Mouse (Mus musculus) heart, embryonic 12.5 days (tissue): ENCODE measurements around the gene Klhl8. TPM values are rescaled to one million over a fixed set of nuclear protein-coding genes. Genes with fewer than 3 reads are reported as not detected.

Experiments
- ATAC-seq: fragments of 200-750 bp; cut with Nextera tagmentation; 2 replicates; pipeline ENCODE4 v1.8.0; 2017; ENCODE audit warnings: moderate TSS enrichment, moderate library complexity; ENCODE audit not compliant: insufficient number of reproducible peaks, low FRiP score
- H3K27ac ChIP-seq: fragments of 300-500 bp; sonication (generic); 2 replicates; pipeline ENCODE4 v1.5.1; 2016; ENCODE audit warnings: mild to moderate bottlenecking, moderate library complexity; ENCODE audit not compliant: poor library complexity, severe bottlenecking
- H3K27me3 ChIP-seq: fragments of 300-500 bp; sonication (generic); replicated peaks from 2 replicates; pipeline ENCODE4 v1.6.1; 2016; ENCODE audit warnings: mild to moderate bottlenecking, moderate library complexity
- H3K36me3 ChIP-seq: fragments of 300-500 bp; sonication (generic); 2 replicates; pipeline ENCODE4 v1.6.1; 2016; ENCODE audit warnings: mild to moderate bottlenecking, moderate library complexity
- H3K4me1 ChIP-seq: fragments of 300-500 bp; sonication (generic); replicated peaks from 2 replicates; pipeline ENCODE4 v1.6.1; 2016; ENCODE audit warnings: mild to moderate bottlenecking
- H3K4me2 ChIP-seq: fragments of 300-500 bp; sonication (generic); 2 replicates; pipeline ENCODE4 v1.6.1; 2016; ENCODE audit warnings: mild to moderate bottlenecking, moderate library complexity
- H3K4me3 ChIP-seq: fragments of 300-500 bp; sonication (generic); 2 replicates; pipeline ENCODE4 v1.5.1; 2016; ENCODE audit warnings: mild to moderate bottlenecking
- H3K9ac ChIP-seq: fragments of 300-500 bp; sonication (generic); 2 replicates; pipeline ENCODE4 v1.6.1; 2016; ENCODE audit warnings: mild to moderate bottlenecking, moderate library complexity
- H3K9me3 ChIP-seq: fragments of 300-500 bp; sonication (generic); replicated peaks from 2 replicates; pipeline ENCODE4 v1.6.1; 2016; ENCODE audit warnings: mild to moderate bottlenecking, moderate library complexity
- WGBS: fragments of 180-500 bp; shearing (Covaris S2); methylation state at CpG from one replicate; pipeline ENCODE4 v1.1.7; 2016; 5-methylcytosine and 5-hydroxymethylcytosine counted together
- polyA plus RNA-seq: library from polyadenylated mRNA; unstranded; fragments of >200 nt; fragmentation: Nextera tagmentation; extraction: Ambion mirVana; gene quantifications from 2 replicates; pipeline ENCODE4 v1.2.1, GENCODE M21; 2016

The Klhl8 gene
- polyA plus RNA-seq, 1 experiment from 2014 or later = 11.3 TPM

- Histone ChIP-seq H3K27me3 (peaks cover 4% of the 10 kb centered on the region; the same call in 1 of the 2 replicates), H3K9ac (no peak overlapping the region), H3K4me3 (no peak overlapping the region), H3K27ac (no peak overlapping the region), H3K4me2 (no peak overlapping the region), H3K9me3 (no peaks in the 10 kb centered on the region), H3K36me3 (no peaks in the 10 kb centered on the region), H3K4me1 (peaks cover 8% of the 10 kb centered on the region; the same call in 1 of the 2 replicates)
- no peak for ATAC-seq
- 56% methylated on average over 11 of the region's 11 CpGs for WGBS
These were observed 3.5 kb upstream of the Klhl8 start for GRCm38 (mm10) chr5:103914335-103915226.

DNA sequence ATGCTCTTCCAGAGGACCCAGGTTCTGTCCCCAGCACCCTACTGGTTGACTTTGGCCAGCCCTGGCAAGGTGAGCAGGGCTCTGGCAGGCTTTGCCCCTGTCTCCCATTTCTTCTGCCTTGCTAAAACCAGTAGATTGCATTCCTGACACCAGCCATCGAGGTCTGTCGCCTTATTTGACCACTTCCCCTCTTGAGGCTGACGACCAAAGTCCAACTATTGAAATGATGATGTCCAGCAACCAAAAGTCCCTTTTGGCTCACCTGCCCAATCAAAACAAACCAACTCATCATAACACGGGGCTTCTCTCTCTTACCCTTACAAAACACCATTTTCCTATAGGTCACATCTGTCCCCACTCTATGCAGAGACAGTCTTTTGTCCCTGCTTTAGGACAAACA is 2.1 kb upstream of the Klhl8 start:
- peaks cover 8% of the 10 kb centered on the region for H3K4me1 ChIP-seq
- no peaks in the 10 kb centered on the region for H3K36me3 ChIP-seq
- H3K27ac ChIP-seq = no peak overlapping the region
- no peak overlapping the region for H3K4me3 ChIP-seq
- no peak overlapping the region for H3K4me2 ChIP-seq
- no peak overlapping the region for H3K9ac ChIP-seq
- H3K27me3 ChIP-seq = peaks cover 4% of the 10 kb centered on the region; the same call in 1 of the 2 replicates
- 60% methylated on average over 4 of the region's 4 CpGs for WGBS
- H3K9me3 ChIP-seq = no peaks in the 10 kb centered on the region
- ATAC-seq = no peak

DNA sequence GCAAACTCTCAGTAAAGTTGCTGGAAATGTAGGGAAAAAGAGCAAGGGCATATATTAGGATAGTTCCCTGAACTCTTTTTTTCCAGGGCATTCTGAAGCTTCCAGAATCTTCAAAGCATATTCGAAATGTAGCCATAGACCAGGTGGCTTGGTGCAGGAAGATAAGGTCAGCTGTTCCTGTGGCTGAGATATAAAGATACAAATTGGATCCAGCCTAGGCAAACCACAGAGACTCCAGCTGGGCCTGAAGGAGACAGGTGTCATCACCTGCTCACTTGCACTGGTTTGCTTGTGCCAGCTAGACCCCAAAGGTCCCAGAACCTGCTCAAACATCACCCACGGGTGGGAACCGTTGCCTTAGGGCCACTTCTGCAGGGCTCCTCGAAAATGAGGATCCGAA is 496 bp upstream of the Klhl8 start:
- no peaks in the 10 kb centered on the region for H3K36me3 ChIP-seq
- H3K27me3 ChIP-seq = peaks cover 4% of the 10 kb centered on the region; the same call in 1 of the 2 replicates
- H3K27ac ChIP-seq = no peak overlapping the region
- no peak overlapping the region for H3K9ac ChIP-seq
- no peaks in the 10 kb centered on the region for H3K9me3 ChIP-seq
- no peak overlapping the region; the same call in 1 of the 2 replicates for H3K4me3 ChIP-seq
- H3K4me2 ChIP-seq = no peak overlapping the region
- H3K4me1 ChIP-seq = peaks cover 8% of the 10 kb centered on the region
- WGBS = 71% methylated on average over 5 of the region's 5 CpGs
- no peak for ATAC-seq

DNA sequence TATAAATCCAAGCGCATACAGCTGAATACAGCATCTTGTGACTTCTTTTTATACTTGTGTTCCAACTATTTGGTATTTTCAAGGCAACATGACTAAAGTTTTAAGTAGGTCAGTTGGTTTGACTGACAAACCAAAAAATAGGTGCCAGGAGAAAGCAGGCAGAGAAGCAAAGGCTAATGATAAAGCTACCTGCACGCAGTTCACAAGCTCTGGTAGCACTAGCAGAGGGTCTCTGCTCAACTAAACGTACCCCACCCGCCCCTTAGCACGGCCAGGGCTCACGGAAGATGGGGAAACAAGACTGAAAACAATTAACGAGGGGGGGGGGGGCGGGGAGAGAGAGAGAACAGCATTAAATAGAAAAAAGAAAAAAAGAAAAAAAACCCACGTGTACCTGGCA is 903 bp downstream of the Klhl8 start:
- Histone ChIP-seq H3K4me3 (peak overlapping the region; percentile 95), H3K9ac (peak overlapping the region; percentile 95; the same call in 1 of the 2 replicates), H3K27me3 (peaks cover 4% of the 10 kb centered on the region; the same call in 1 of the 2 replicates), H3K4me2 (peak overlapping the region; percentile 91), H3K4me1 (peaks cover 8% of the 10 kb centered on the region), H3K36me3 (no peaks in the 10 kb centered on the region), H3K9me3 (no peaks in the 10 kb centered on the region), H3K27ac (no peak overlapping the region)
- WGBS = 14% methylated on average over 8 of the region's 9 CpGs
- no peak for ATAC-seq

GRCm38 (mm10) chr5:103909466-103909865 is 1.6 kb downstream of the Klhl8 start:
- Histone ChIP-seq H3K36me3 (no peaks in the 10 kb centered on the region), H3K4me3 (no peak overlapping the region), H3K27me3 (peaks cover 4% of the 10 kb centered on the region; the same call in 1 of the 2 replicates), H3K9ac (no peak overlapping the region), H3K9me3 (no peaks in the 10 kb centered on the region), H3K4me1 (peaks cover 8% of the 10 kb centered on the region), H3K4me2 (no peak overlapping the region), H3K27ac (no peak overlapping the region)
- 76% methylated on average over 3 of the region's 3 CpGs for WGBS
- no peak for ATAC-seq

GRCm38 (mm10) chr5:103908851-103909250 is 2.2 kb downstream of the Klhl8 start:
- 34% methylated on average over 7 of the region's 7 CpGs for WGBS

DNA sequence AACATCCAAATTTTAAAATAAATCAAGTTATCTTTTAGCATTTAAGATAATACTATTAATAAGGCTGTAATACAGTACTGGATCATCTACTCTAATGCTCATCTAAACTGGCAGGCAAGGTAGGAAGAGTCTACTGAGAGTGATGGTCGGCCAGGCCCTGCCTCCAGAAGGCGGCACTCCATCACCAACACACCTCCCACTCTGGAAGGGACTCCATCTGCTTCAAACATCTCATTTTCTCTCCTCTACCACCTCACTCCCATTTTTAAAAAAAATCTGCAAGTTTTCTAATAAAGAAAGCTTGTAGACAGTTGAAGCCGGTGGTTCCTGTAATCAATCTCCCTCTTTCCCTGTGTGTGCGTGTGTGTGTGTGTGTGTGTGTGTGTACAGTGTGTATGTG is 3.2 kb downstream of the Klhl8 start:
- Histone ChIP-seq H3K4me3 (no peak overlapping the region), H3K27me3 (no peaks in the 10 kb centered on the region; the same call in 1 of the 2 replicates), H3K4me2 (no peak overlapping the region), H3K36me3 (no peaks in the 10 kb centered on the region), H3K27ac (no peak overlapping the region), H3K9me3 (no peaks in the 10 kb centered on the region), H3K9ac (no peak overlapping the region), H3K4me1 (peaks cover 8% of the 10 kb centered on the region)
- ATAC-seq = no peak
- 86% methylated on average over 4 of the region's 4 CpGs for WGBS

More at GRCm38 (mm10) chr5:103908851-103909250, 2.2 kb downstream of the Klhl8 start:
- H3K27ac ChIP-seq = no peak overlapping the region
- H3K36me3 ChIP-seq = no peaks in the 10 kb centered on the region
- no peak overlapping the region for H3K4me3 ChIP-seq
- H3K9ac ChIP-seq = no peak overlapping the region
- H3K4me1 ChIP-seq = peaks cover 8% of the 10 kb centered on the region
- H3K4me2 ChIP-seq = no peak overlapping the region
- H3K27me3 ChIP-seq = peaks cover 4% of the 10 kb centered on the region; the same call in 1 of the 2 replicates
- H3K9me3 ChIP-seq = no peaks in the 10 kb centered on the region
- ATAC-seq = no peak

GRCm38 (mm10) chr5:103906173-103906572 is 4.9 kb downstream of the Klhl8 start:
- no peaks in the 10 kb centered on the region for H3K36me3 ChIP-seq
- no peak for ATAC-seq
- 80% methylated on average over 6 of the region's 6 CpGs for WGBS
- H3K4me2 ChIP-seq = no peak overlapping the region
- no peaks in the 10 kb centered on the region for H3K27me3 ChIP-seq
- H3K9ac ChIP-seq = no peak overlapping the region
- no peaks in the 10 kb centered on the region for H3K9me3 ChIP-seq
- no peak overlapping the region for H3K27ac ChIP-seq
- H3K4me3 ChIP-seq = no peak overlapping the region
- peaks cover 8% of the 10 kb centered on the region for H3K4me1 ChIP-seq

DNA sequence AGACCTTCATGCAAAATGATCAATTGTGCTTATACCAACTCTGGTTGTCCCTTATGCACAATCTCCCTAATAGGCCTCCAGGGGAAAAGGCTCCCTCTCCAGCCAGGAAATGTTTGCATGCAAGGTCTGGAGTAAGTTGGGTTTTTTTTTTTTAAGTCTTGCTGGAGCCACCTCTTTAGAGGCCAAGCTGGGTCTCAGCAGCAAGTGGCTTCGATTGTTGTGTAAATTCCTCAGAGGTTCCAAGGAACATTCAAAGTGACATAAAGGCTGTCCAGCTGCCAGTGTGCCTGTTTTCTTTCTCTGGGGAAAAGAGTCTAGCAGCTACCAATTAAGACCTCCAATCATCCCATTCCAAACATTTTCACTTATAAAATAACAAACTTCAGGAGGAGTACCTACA is 12.7 kb downstream of the Klhl8 start:
- H3K4me2 ChIP-seq = no peak overlapping the region
- WGBS = 33% methylated on average over 1 of the region's 1 CpGs
- ATAC-seq = no peak

DNA sequence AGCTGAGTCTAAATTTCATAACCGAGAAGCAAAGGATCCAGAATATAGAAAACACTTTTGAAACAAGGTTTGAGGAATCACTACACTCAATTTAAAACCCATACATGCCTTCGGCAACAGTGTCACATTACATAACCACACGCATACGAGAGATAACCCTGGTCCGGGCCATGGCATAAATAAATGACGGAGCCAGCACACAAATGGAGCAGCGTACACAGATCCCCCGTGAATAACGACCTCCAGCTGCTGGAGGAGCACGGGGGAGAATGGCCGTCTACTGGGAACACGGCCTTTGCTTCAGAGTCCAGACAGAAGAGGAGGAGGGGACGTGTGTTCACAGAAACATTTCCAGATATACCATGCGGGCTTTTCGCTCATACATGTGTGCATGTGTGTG is 21.3 kb downstream of the Klhl8 start:
- Histone ChIP-seq H3K36me3 (peaks cover 7% of the 10 kb centered on the region; the same call in 1 of the 2 replicates), H3K4me3 (no peak overlapping the region), H3K9me3 (no peaks in the 10 kb centered on the region), H3K4me2 (no peak overlapping the region), H3K9ac (no peak overlapping the region), H3K27me3 (no peaks in the 10 kb centered on the region), H3K27ac (no peak overlapping the region), H3K4me1 (peaks cover 6% of the 10 kb centered on the region)
- WGBS = 80% methylated on average over 15 of the region's 15 CpGs
- ATAC-seq = no peak

More for the DNA sequence above, 12.7 kb downstream of the Klhl8 start:
- no peak overlapping the region for H3K9ac ChIP-seq
- H3K27ac ChIP-seq = no peak overlapping the region
- no peaks in the 10 kb centered on the region for H3K27me3 ChIP-seq
- H3K4me3 ChIP-seq = no peak overlapping the region
- H3K36me3 ChIP-seq = no peaks in the 10 kb centered on the region
- H3K4me1 ChIP-seq = no peaks in the 10 kb centered on the region
- no peaks in the 10 kb centered on the region for H3K9me3 ChIP-seq

GRCm38 (mm10) chr5:103863759-103864158 is 47.3 kb downstream of the Klhl8 start:
- no peak overlapping the region for H3K27ac ChIP-seq
- no peak overlapping the region for H3K4me2 ChIP-seq
- H3K4me3 ChIP-seq = no peak overlapping the region
- no peaks in the 10 kb centered on the region for H3K9me3 ChIP-seq
- H3K4me1 ChIP-seq = peaks cover 5% of the 10 kb centered on the region; the same call in 1 of the 2 replicates
- 88% methylated on average over 4 of the region's 4 CpGs for WGBS
- H3K9ac ChIP-seq = no peak overlapping the region
- H3K27me3 ChIP-seq = no peaks in the 10 kb centered on the region
- peaks cover 41% of the 10 kb centered on the region for H3K36me3 ChIP-seq
- ATAC-seq = no peak
